Mouse (Mus musculus) spleen, postnatal 14 days (tissue): ENCODE measurements around the gene Hcrtr1.
A peak's percentile ranks its signal among the peaks of the same experiment; 100 is the strongest.

Experiments
- DNase-seq, 2 experiments: peaks; one replicate each; pipeline ENCODE4 v3.0.0; 2021 to 2022; ENCODE audit warnings: low spot score in 2 of 2

Hcrtr1 gene

DNA sequence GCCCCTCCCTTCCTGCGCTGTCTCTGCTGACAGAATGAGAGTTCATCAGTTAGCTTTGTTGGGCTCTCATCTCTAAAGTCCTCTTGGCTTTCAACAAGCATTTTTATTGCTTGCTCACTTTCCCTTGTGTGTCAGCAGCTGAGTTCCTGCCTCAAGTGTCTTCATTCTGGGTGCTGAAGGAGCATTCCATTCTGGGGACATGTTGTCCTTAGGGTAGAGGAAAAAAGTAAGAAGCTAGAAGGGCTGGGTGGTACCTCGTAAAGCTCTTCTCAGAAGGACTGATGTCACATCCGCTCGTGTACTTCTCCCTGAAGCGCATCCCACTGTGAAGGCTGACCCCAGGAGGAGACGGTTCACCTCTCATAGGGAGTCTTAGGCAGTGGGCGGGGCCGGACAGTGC is 17.6 kb downstream of the Hcrtr1 start:
- DNase-seq = no peak

- DNase-seq = no peak
Observed at GRCm38 (mm10) chr4:130120752-130121151, 18.4 kb downstream of the Hcrtr1 start.

DNA sequence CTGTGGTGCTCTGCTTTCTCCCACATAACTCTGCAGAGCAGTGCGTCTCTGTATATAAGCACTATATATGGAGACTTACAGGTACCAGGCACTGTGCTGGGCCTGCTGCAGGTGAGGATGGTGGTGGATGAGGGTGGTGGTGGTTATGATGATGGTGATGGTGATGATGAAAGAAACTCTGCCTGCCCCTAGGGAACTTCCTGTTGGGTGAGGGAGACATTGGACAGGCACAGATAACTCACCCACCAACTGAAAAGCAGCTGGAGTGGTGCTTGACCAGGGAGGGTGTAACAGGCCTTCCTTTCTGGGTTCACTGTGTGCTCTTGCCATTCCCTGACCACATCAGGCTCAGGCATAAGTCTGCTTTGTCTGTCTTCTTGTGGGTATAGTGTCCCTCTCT is 26.4 kb downstream of the Hcrtr1 start:
- no peak for DNase-seq

- DNase-seq = no peak
Observed at GRCm38 (mm10) chr4:130112299-130112698, 26.9 kb downstream of the Hcrtr1 start.

- DNase-seq = no peak
Observed at GRCm38 (mm10) chr4:130110091-130110490, 29.1 kb downstream of the Hcrtr1 start.

- DNase-seq = no peak
Observed at GRCm38 (mm10) chr4:130109666-130110065, 29.5 kb downstream of the Hcrtr1 start.

- no peak for DNase-seq
Observed at GRCm38 (mm10) chr4:130108929-130109328, 30.2 kb downstream of the Hcrtr1 start.

- DNase-seq = peak; percentile 100
Observed at GRCm38 (mm10) chr4:130107444-130108131, 31.6 kb downstream of the Hcrtr1 start.

DNA sequence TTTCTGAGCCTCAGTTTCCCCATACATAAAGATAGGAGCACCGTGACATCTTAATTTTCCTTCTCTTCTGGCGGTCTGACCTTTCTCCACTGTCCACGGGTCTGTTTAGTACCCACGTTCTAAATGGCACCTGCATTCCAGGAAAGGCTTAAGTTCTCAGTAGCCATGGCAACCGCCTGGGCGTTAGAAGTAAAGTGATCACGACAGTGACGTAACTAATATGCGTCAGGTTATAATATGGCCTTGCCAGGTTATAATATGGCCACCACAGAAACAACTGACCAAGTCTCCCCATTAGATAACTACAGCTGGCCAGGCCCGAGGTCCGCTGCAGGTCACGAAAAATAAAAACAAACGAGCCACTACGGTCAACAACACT is 32.1 kb downstream of the Hcrtr1 start:
- no peak for DNase-seq

GRCm38 (mm10) chr4:130104584-130104983 is 34.6 kb downstream of the Hcrtr1 start:
- no peak for DNase-seq

- DNase-seq = no peak
Observed at GRCm38 (mm10) chr4:130103632-130104031, 35.5 kb downstream of the Hcrtr1 start.

- no peak for DNase-seq
Observed at GRCm38 (mm10) chr4:130102111-130102651, 37.0 kb downstream of the Hcrtr1 start, which contains the start of gene Pef1. Pef1 (plus strand) TSS chr4:130102558.

DNA sequence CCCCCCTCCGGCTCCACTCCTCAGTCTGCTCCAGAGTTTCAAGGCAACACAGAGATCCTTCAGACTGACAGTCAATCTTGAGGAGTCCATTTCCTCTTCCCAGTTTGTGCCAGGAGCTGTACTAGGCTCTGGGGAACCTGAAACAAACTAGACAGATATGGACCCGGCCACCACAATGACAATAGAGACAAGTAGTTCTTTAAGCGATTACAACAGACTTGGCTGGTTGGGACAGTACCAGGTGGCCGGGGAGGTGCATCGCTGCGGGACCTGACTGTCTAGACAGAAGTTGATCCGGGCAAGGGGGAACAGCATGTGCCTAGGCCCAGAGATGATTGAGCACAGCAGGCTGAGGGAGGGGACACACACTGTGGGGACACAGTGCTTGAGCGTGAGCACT is 38.0 kb downstream of the Hcrtr1 start:
- no peak for DNase-seq

DNA sequence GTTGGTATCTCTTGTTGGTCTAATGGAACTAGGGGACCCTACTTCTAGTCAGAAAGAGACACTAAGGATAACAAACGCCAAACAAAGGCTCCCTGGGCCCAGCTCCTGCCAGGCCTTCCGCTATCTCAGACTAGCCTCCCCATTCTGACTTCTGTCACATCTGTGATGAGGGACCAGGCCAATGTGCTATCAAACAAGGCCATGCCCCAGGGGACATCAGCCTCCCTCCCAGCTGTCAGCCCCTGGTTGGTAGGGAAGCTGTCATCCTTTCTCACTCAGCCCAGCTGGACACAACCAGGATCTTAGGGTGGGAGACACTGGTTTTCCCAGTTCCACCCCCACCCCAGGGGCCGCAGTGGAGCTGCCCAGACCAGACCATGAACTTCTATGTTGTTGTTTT is 44.0 kb downstream of the Hcrtr1 start:
- no peak for DNase-seq

GRCm38 (mm10) chr4:130087293-130087692 is 51.9 kb downstream of the Hcrtr1 start:
- peak; percentile 71 to 82 for DNase-seq

GRCm38 (mm10) chr4:130085246-130085820 is 53.8 kb downstream of the Hcrtr1 start:
- no peak for DNase-seq

- no peak for DNase-seq
Observed at GRCm38 (mm10) chr4:130084331-130084945, 54.7 kb downstream of the Hcrtr1 start.

DNA sequence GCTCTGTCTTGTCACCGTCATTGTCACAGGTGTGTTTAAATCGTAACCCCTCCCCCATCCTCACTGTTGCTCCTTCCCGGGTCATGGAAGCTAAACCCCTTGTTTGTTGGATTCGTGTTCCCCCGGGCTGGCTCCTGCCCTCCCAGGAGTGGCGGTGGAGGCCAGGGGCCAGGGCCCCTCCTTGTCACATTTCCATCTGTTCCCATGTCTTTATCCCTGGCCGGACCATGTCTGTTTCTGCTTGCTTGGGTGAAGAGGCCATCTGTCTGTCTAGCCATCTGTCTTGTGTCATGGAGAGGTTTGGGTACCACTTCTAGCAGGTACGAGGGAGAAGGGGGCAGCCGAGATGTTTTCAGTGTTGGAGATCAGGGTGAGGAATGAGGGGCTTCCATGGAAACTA is 56.9 kb downstream of the Hcrtr1 start:
- DNase-seq = no peak

DNA sequence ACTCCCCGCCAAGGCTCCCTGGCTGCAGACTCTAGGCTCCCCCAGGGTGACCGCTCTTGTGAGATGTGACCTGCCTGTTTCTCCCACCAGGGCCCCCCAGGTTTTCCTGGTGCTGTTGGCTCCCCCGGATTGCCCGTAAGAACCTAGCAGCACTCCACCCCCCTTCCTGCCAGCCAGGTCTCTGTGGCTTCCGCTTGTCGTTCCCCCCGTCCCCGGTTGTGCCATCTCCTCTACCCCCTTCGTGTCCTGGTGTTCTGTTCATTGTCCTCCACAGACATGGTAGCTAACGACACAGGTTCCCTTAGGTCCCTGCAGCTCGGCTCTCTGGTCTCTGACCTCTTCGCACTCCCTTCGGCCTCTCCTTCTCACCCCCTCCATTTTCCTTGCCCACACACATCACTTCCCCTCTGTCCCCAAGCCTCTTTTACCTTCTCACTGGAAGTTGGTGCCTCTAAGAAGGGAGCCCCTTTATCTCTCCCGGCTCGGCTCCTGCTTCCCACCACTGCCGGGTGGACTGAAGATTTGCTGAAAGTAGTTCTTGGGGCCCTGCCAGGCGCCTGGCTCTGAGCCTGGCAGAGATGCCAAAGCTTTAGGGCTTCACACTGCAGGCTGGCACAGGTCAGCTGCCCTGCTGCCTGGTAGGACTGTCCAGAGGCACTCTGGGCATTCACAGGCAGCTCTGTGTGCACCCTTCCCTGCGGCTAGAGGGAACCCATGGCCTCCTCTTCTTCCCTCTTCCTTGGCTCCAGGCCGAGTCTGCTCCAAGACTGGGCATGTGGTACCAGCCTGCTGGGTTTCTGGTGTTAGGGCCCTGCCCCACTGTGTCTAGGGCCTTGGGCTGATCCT is 57.6 kb downstream of the Hcrtr1 start:
- no peak for DNase-seq
